Mouse (Mus musculus): ENCODE measurements around the gene Mzt1. TPM values are rescaled to one million over a fixed set of nuclear protein-coding genes. Genes with fewer than 3 reads are reported as not detected.

The Mzt1 gene
- polyA plus RNA-seq, 1 experiment = 14.1 TPM

GRCm38 (mm10) chr14:99031337-99031873, 14.5 kb downstream of the Mzt1 start:
- no peak overlapping the region for H3K4me3 ChIP-seq (replicated peaks; ENCODE audit: control insufficient read depth, low read depth, low read length)
- H3K27ac ChIP-seq (ENCODE audit: control insufficient read depth, insufficient read depth, low read depth, low read length, poor library complexity) = no peak overlapping the region
- no peaks in the 10 kb centered on the region for H3K4me1 ChIP-seq (ENCODE audit: control insufficient read depth, insufficient read depth, low read length)
- WGBS = 90% methylated on average over 5 of the region's 5 CpGs
- TF ChIP-seq CTCF (IDR thresholded peaks at IDR 0.05; ENCODE audit: control insufficient read depth, insufficient read depth, low read length) (no peak), POLR2A (IDR thresholded peaks at IDR 0.05; ENCODE audit: borderline replicate concordance, control insufficient read depth, low read depth, low read length) (no peak)

- H3K4me3 ChIP-seq (replicated peaks; ENCODE audit: control insufficient read depth, low read depth, low read length) = no peak overlapping the region
- WGBS = 67% methylated on average over 5 of the region's 5 CpGs
- no peak for TF ChIP-seq POLR2A (IDR thresholded peaks at IDR 0.05; ENCODE audit: borderline replicate concordance, control insufficient read depth, low read depth, low read length)
- no peak for TF ChIP-seq CTCF (IDR thresholded peaks at IDR 0.05; ENCODE audit: control insufficient read depth, insufficient read depth, low read length)
- H3K4me1 ChIP-seq (ENCODE audit: control insufficient read depth, insufficient read depth, low read length) = no peaks in the 10 kb centered on the region
- H3K27ac ChIP-seq (ENCODE audit: control insufficient read depth, insufficient read depth, low read depth, low read length, poor library complexity) = no peak overlapping the region
Measured at GRCm38 (mm10) chr14:99029987-99030386, 15.9 kb downstream of the Mzt1 start.

- TF ChIP-seq POLR2A (IDR thresholded peaks at IDR 0.05; ENCODE audit: borderline replicate concordance, control insufficient read depth, low read depth, low read length) (no peak), CTCF (IDR thresholded peaks at IDR 0.05; ENCODE audit: control insufficient read depth, insufficient read depth, low read length) (no peak)
- Histone ChIP-seq H3K4me3 (replicated peaks; ENCODE audit: control insufficient read depth, low read depth, low read length) (no peak overlapping the region), H3K27ac (ENCODE audit: control insufficient read depth, insufficient read depth, low read depth, low read length, poor library complexity) (no peak overlapping the region), H3K4me1 (ENCODE audit: control insufficient read depth, insufficient read depth, low read length) (no peaks in the 10 kb centered on the region)
- WGBS = 46% methylated on average over 12 of the region's 12 CpGs
Measured at GRCm38 (mm10) chr14:99022346-99023086, 23.4 kb downstream of the Mzt1 start.

GRCm38 (mm10) chr14:99019136-99019808, 26.7 kb downstream of the Mzt1 start:
- TF ChIP-seq CTCF (IDR thresholded peaks at IDR 0.05; ENCODE audit: control insufficient read depth, insufficient read depth, low read length) = no peak
- TF ChIP-seq POLR2A (IDR thresholded peaks at IDR 0.05; ENCODE audit: borderline replicate concordance, control insufficient read depth, low read depth, low read length) = no peak
- WGBS = 79% methylated on average over 10 of the region's 10 CpGs
- H3K4me1 ChIP-seq (ENCODE audit: control insufficient read depth, insufficient read depth, low read length) = no peaks in the 10 kb centered on the region

DNA sequence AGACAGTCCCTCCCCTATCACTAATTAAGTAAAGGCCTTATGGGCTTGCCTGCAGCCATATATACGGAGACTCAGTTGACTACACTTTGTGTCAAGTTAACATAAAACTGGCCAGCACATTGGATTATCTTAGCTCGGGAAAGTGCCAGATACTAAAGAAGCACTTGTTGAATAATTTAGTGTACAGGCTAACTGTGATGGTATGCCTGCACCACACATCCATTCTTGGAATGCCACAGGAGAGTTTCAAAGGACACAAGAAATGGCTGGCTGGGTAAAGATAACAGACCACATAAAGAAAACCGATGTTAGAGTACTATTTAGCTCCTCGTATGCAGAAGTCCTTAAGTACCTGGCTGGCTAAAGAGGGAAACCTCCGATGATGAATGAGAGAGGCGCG, 27.2 kb downstream of the Mzt1 start:
- Histone ChIP-seq H3K4me1 (ENCODE audit: control insufficient read depth, insufficient read depth, low read length) (no peaks in the 10 kb centered on the region), H3K27ac (ENCODE audit: control insufficient read depth, insufficient read depth, low read depth, low read length, poor library complexity) (no peak overlapping the region), H3K4me3 (replicated peaks; ENCODE audit: control insufficient read depth, low read depth, low read length) (no peak overlapping the region)
- TF ChIP-seq CTCF (IDR thresholded peaks at IDR 0.05; ENCODE audit: control insufficient read depth, insufficient read depth, low read length) (no peak), POLR2A (IDR thresholded peaks at IDR 0.05; ENCODE audit: borderline replicate concordance, control insufficient read depth, low read depth, low read length) (no peak)
- 85% methylated on average over 7 of the region's 7 CpGs for WGBS

More at GRCm38 (mm10) chr14:99019136-99019808, 26.7 kb downstream of the Mzt1 start:
- no peak overlapping the region for H3K4me3 ChIP-seq (replicated peaks; ENCODE audit: control insufficient read depth, low read depth, low read length)
- no peak overlapping the region for H3K27ac ChIP-seq (ENCODE audit: control insufficient read depth, insufficient read depth, low read depth, low read length, poor library complexity)

GRCm38 (mm10) chr14:99010920-99011313, 35.0 kb downstream of the Mzt1 start:
- TF ChIP-seq POLR2A (IDR thresholded peaks at IDR 0.05; ENCODE audit: borderline replicate concordance, control insufficient read depth, low read depth, low read length) (no peak), CTCF (IDR thresholded peaks at IDR 0.05; ENCODE audit: control insufficient read depth, insufficient read depth, low read length) (no peak)
- 9% methylated on average over 2 of the region's 2 CpGs for WGBS
- H3K4me1 ChIP-seq (ENCODE audit: control insufficient read depth, insufficient read depth, low read length) = no peaks in the 10 kb centered on the region
- H3K27ac ChIP-seq (ENCODE audit: control insufficient read depth, insufficient read depth, low read depth, low read length, poor library complexity) = no peak overlapping the region
- no peak overlapping the region for H3K4me3 ChIP-seq (replicated peaks; ENCODE audit: control insufficient read depth, low read depth, low read length)

- H3K4me3 ChIP-seq (replicated peaks; ENCODE audit: control insufficient read depth, low read depth, low read length) = no peak overlapping the region
- no peaks in the 10 kb centered on the region for H3K4me1 ChIP-seq (ENCODE audit: control insufficient read depth, insufficient read depth, low read length)
- TF ChIP-seq POLR2A (IDR thresholded peaks at IDR 0.05; ENCODE audit: borderline replicate concordance, control insufficient read depth, low read depth, low read length) (no peak), CTCF (IDR thresholded peaks at IDR 0.05; ENCODE audit: control insufficient read depth, insufficient read depth, low read length) (no peak)
Measured at GRCm38 (mm10) chr14:99010224-99010919, 35.6 kb downstream of the Mzt1 start.

GRCm38 (mm10) chr14:98994218-98994617, 51.7 kb downstream of the Mzt1 start, which contains the start of gene Rpl36a-ps1:
TSS of gene Rpl36a-ps1 (minus strand) at chr14:98994318.
- H3K4me1 ChIP-seq (ENCODE audit: control insufficient read depth, insufficient read depth, low read length) = no peaks in the 10 kb centered on the region
- no peak within 1 kb of the TSS for H3K27ac ChIP-seq (ENCODE audit: control insufficient read depth, insufficient read depth, low read depth, low read length, poor library complexity)
- H3K4me3 ChIP-seq (replicated peaks; ENCODE audit: control insufficient read depth, low read depth, low read length) = no peak within 1 kb of the TSS
- TF ChIP-seq POLR2A (IDR thresholded peaks at IDR 0.05; ENCODE audit: borderline replicate concordance, control insufficient read depth, low read depth, low read length) = no peak
- no peak for TF ChIP-seq CTCF (IDR thresholded peaks at IDR 0.05; ENCODE audit: control insufficient read depth, insufficient read depth, low read length)
- 89% methylated on average over 7 of the region's 7 CpGs for WGBS

More at GRCm38 (mm10) chr14:99010224-99010919, 35.6 kb downstream of the Mzt1 start:
- H3K27ac ChIP-seq (ENCODE audit: control insufficient read depth, insufficient read depth, low read depth, low read length, poor library complexity) = no peak overlapping the region
- WGBS = 10% methylated on average over 8 of the region's 8 CpGs

Measured in bone marrow, adult 2 months (tissue).